Mouse (Mus musculus): ENCODE measurements around the gene Hist2h4. TPM values are rescaled to one million over a fixed set of nuclear protein-coding genes. Genes with fewer than 3 reads are reported as not detected.
"Not testable (repeated sequence)": the region's sequence is repeated elsewhere in the genome, so short reads cannot be mapped to it uniquely, and the experiment has no call there.

The Hist2h4 gene
- polyA plus RNA-seq, 1 experiment from 2014 or later, result 18.1 TPM

GRCm38 (mm10) chr3:96226695-96227648 lies 36.1 kb downstream of the Hist2h4 start:
- Histone ChIP-seq H3K4me3 (replicated peaks) (no peak overlapping the region), H3K9ac (no peak overlapping the region), H3K36me3 (no peaks in the 10 kb centered on the region), H3K4me1 (no peaks in the 10 kb centered on the region), H3K27ac (no peak overlapping the region), H3K9me3 (no peaks in the 10 kb centered on the region), H3K27me3 (replicated peaks) (no peaks in the 10 kb centered on the region), H3K4me2 (no peak overlapping the region)
- 52% methylated on average over 8 of the region's 8 CpGs for WGBS
- ATAC-seq (ENCODE audit: insufficient read depth, low FRiP score, low read depth), result no peak; the same call in 1 of the 2 replicates

DNA sequence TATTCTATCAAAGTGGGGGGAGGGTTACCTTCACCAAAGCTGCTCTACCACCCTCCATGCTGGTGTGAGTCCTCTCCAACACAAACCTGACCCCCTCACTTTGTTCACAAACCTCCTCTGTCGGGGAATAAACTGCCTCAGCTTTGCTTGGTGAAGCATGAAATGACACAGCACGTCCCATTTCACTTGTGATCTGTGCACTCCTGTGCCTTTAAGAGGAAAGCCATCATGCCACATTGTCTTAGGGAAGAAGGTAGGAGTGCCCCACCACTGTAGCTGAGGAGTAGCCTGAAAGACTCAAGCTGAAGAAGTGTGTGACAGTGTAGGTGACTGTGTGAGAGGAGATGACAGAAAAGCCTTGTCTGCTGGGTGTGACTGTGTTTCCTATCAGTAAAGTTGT lies 37.7 kb downstream of the Hist2h4 start:
- H3K27ac ChIP-seq, result no peak overlapping the region
- no peaks in the 10 kb centered on the region for H3K9me3 ChIP-seq
- no peak for ATAC-seq (ENCODE audit: insufficient read depth, low FRiP score, low read depth)
- 52% methylated on average over 2 of the region's 2 CpGs for WGBS
- H3K4me1 ChIP-seq, result no peaks in the 10 kb centered on the region
- no peaks in the 10 kb centered on the region for H3K36me3 ChIP-seq
- no peak overlapping the region for H3K4me2 ChIP-seq
- no peaks in the 10 kb centered on the region for H3K27me3 ChIP-seq (replicated peaks)
- no peak overlapping the region for H3K9ac ChIP-seq
- H3K4me3 ChIP-seq (replicated peaks), result no peak overlapping the region

DNA sequence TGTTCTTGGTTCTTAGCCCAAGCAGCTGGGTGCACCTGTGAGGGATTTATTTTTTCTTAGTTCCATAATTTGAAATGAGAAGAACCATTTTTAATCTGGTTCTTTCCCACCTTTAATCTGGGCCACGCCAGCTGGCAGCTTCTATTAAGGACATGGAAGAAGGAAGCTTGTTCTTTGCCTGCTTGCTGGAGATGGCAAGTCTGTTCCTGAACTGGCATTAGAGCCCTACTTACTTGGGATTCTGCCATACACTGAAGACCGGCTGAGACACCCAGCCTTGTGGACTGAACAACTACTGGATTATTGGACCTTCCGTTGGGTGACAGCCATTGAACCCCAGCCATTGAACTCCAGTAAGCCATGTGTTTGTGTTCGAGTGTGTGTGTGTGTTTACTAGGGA lies 40.3 kb downstream of the Hist2h4 start:
- ATAC-seq (ENCODE audit: insufficient read depth, low FRiP score, low read depth), result no peak
- no peak overlapping the region for H3K4me3 ChIP-seq (replicated peaks)
- peaks cover 6% of the 10 kb centered on the region; the same call in 1 of the 2 replicates for H3K4me1 ChIP-seq
- no peaks in the 10 kb centered on the region for H3K36me3 ChIP-seq
- 87% methylated on average over 4 of the region's 4 CpGs for WGBS
- no peaks in the 10 kb centered on the region for H3K27me3 ChIP-seq (replicated peaks)
- H3K9me3 ChIP-seq, result no peaks in the 10 kb centered on the region
- H3K27ac ChIP-seq, result no peak overlapping the region
- H3K4me2 ChIP-seq, result peak overlapping the region; percentile 74
- no peak overlapping the region for H3K9ac ChIP-seq

DNA sequence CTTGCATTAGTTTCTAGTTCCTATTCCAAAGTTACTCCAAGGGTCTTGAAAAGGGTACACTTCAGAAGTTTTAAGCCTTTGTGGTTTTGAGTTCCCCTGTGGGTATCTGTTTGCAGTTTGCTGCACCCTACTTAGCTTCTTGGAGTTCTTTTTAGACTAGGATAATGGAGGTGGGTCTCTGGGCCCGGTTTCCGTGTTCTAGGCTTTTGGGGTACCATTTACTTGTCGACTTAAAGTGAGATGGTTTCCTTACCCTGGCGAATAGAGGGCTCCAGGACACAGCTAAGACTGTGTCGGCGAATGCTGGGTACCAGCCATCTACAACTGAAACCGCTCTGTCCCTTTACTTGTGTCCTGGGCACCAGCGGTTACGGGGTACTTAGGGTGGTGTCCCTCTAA lies 41.5 kb downstream of the Hist2h4 start:
- no peaks in the 10 kb centered on the region for H3K36me3 ChIP-seq
- no peak for ATAC-seq (ENCODE audit: insufficient read depth, low FRiP score, low read depth)
- H3K9ac ChIP-seq, result peak overlapping the region; percentile 46; the same call in 1 of the 2 replicates
- 26% methylated on average over 9 of the region's 9 CpGs for WGBS
- H3K27me3 ChIP-seq (replicated peaks), result no peaks in the 10 kb centered on the region
- H3K27ac ChIP-seq, result peak overlapping the region; percentile 98
- H3K4me3 ChIP-seq (replicated peaks), result peak overlapping the region; percentile 64
- no peaks in the 10 kb centered on the region for H3K9me3 ChIP-seq
- H3K4me1 ChIP-seq, result peaks cover 6% of the 10 kb centered on the region; the same call in 1 of the 2 replicates
- H3K4me2 ChIP-seq, result peak overlapping the region; percentile 74

- H3K4me1 ChIP-seq, result peaks cover 6% of the 10 kb centered on the region; the same call in 1 of the 2 replicates
- ATAC-seq (ENCODE audit: insufficient read depth, low FRiP score, low read depth), result peak; percentile 94
- H3K9me3 ChIP-seq, result no peaks in the 10 kb centered on the region
- H3K27ac ChIP-seq, result peak within 1 kb of the TSS; percentile 98
- peak within 1 kb of the TSS; percentile 64 for H3K4me3 ChIP-seq (replicated peaks)
- under 1% methylated on average over 43 of the region's 43 CpGs for WGBS
- no peaks in the 10 kb centered on the region for H3K36me3 ChIP-seq
- H3K27me3 ChIP-seq (replicated peaks), result no peaks in the 10 kb centered on the region
- H3K9ac ChIP-seq, result peak within 1 kb of the TSS; percentile 85
- H3K4me2 ChIP-seq, result peak within 1 kb of the TSS; percentile 74
These were observed 42.1 kb downstream of the Hist2h4 start, which contains the start of the genes Hist2h2ac and Hist2h2be for GRCm38 (mm10) chr3:96220765-96221639. Gene Hist2h2ac, minus strand, starts transcription at chr3:96220880. Gene Hist2h2be, plus strand, starts transcription at chr3:96221119.

DNA sequence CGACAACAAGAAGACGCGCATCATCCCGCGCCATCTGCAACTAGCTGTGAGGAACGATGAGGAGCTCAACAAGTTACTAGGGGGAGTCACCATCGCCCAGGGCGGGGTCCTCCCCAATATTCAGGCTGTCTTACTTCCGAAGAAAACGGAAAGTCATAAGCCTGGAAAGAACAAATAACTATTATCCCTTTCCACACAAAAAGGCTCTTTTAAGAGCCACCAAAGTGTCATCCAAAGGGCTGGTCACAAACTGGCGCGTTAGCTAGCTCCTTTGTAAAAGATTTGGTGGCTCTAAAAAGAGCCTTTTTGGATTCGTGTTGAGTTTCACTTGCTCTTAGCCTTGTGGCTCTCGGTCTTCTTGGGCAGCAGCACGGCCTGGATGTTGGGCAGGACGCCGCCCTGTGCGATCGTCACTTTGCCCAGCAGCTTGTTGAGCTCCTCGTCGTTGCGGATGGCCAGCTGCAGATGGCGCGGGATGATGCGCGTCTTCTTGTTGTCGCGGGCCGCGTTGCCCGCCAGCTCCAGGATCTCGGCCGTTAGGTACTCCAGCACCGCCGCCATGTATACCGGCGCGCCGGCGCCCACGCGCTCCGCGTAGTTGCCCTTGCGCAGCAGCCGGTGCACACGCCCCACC lies 42.9 kb downstream of the Hist2h4 start:
- Histone ChIP-seq H3K27ac (peak overlapping the region; percentile 98), H3K4me2 (peak overlapping the region; percentile 74), H3K4me3 (replicated peaks) (peak overlapping the region; percentile 64), H3K9ac (peak overlapping the region; percentile 85)
- not testable (repeated sequence) for H3K36me3 ChIP-seq; ATAC-seq (ENCODE audit: insufficient read depth, low FRiP score, low read depth); H3K4me1 ChIP-seq; H3K27me3 ChIP-seq (replicated peaks); H3K9me3 ChIP-seq
- WGBS, result under 1% methylated on average over 28 of the region's 47 CpGs

GRCm38 (mm10) chr3:96219661-96220130 lies 43.4 kb downstream of the Hist2h4 start, which contains the start of the genes Bola1 and Hist2h2ab:
Gene Bola1, minus strand, starts transcription at chr3:96219709.
Gene Hist2h2ab, plus strand, starts transcription at chr3:96219865.
- WGBS, result under 1% methylated on average over 37 of the region's 37 CpGs
- no peaks in the 10 kb centered on the region for H3K36me3 ChIP-seq
- H3K9ac ChIP-seq, result peak within 1 kb of the TSS; percentile 85
- peak within 1 kb of the TSS; percentile 74 for H3K4me2 ChIP-seq
- peak within 1 kb of the TSS; percentile 64 for H3K4me3 ChIP-seq (replicated peaks)
- H3K27me3 ChIP-seq (replicated peaks), result no peaks in the 10 kb centered on the region
- no peaks in the 10 kb centered on the region for H3K9me3 ChIP-seq
- H3K4me1 ChIP-seq, result peaks cover 6% of the 10 kb centered on the region; the same call in 1 of the 2 replicates
- ATAC-seq (ENCODE audit: insufficient read depth, low FRiP score, low read depth), result peak; percentile 75
- peak within 1 kb of the TSS; percentile 98 for H3K27ac ChIP-seq

- H3K27ac ChIP-seq, result peak overlapping the region; percentile 98
- under 1% methylated on average over 12 of the region's 12 CpGs for WGBS
- no peaks in the 10 kb centered on the region for H3K36me3 ChIP-seq
- no peaks in the 10 kb centered on the region for H3K27me3 ChIP-seq (replicated peaks)
- peak overlapping the region; percentile 74 for H3K4me2 ChIP-seq
- H3K9me3 ChIP-seq, result no peaks in the 10 kb centered on the region
- H3K4me3 ChIP-seq (replicated peaks), result peak overlapping the region; percentile 64
- peak overlapping the region; percentile 58 for H3K9ac ChIP-seq
- peaks cover 6% of the 10 kb centered on the region; the same call in 1 of the 2 replicates for H3K4me1 ChIP-seq
- ATAC-seq (ENCODE audit: insufficient read depth, low FRiP score, low read depth), result no peak
These were observed 43.9 kb downstream of the Hist2h4 start for GRCm38 (mm10) chr3:96219191-96219641.

Small RNAs within 50 kb of the gene (microRNA-seq; reads per million reads assigned to microRNA genes)
- gene Gm44492 (not detected), gene Gm47311 (not detected), gene Gm47313 (not detected)

Other genes starting within 250 kb of the Hist2h4 start
- gene Vps45, start 204.8 kb downstream of the Hist2h4 start, polyA plus RNA-seq (2015; fragmentation: Nextera tagmentation; extraction: Ambion mirVana), result 33.9 and 35.1 TPM in 2 replicates
- 20.0 and 22.3 TPM in 2 replicates for gene Otud7b, start 158.8 kb downstream of the Hist2h4 start, polyA plus RNA-seq (2015; fragmentation: Nextera tagmentation; extraction: Ambion mirVana)
- gene Mtmr11, start 101.3 kb downstream of the Hist2h4 start, polyA plus RNA-seq (2015; fragmentation: Nextera tagmentation; extraction: Ambion mirVana), result 13.7 and 15.0 TPM in 2 replicates
- 135 and 139 TPM in 2 replicates for gene Sf3b4, start 91.0 kb downstream of the Hist2h4 start, polyA plus RNA-seq (2015; fragmentation: Nextera tagmentation; extraction: Ambion mirVana)
- 5.7 and 6.4 TPM in 2 replicates for gene Sv2a, start 82.2 kb downstream of the Hist2h4 start, polyA plus RNA-seq (2015; fragmentation: Nextera tagmentation; extraction: Ambion mirVana)
- gene Bola1, start 43.6 kb downstream of the Hist2h4 start, polyA plus RNA-seq (2015; fragmentation: Nextera tagmentation; extraction: Ambion mirVana), result 54.8 and 55.0 TPM in 2 replicates
- gene Hist2h2ab, start 43.4 kb downstream of the Hist2h4 start, polyA plus RNA-seq (2015; fragmentation: Nextera tagmentation; extraction: Ambion mirVana), result 0.81 TPM in 1 of 2 replicates, not detected in the other
- 11.4 and 14.5 TPM in 2 replicates for gene Hist2h2ac, start 42.4 kb downstream of the Hist2h4 start, polyA plus RNA-seq (2015; fragmentation: Nextera tagmentation; extraction: Ambion mirVana)
- 8.0 and 8.8 TPM in 2 replicates for gene Hist2h2be, start 42.2 kb downstream of the Hist2h4 start, polyA plus RNA-seq (2015; fragmentation: Nextera tagmentation; extraction: Ambion mirVana)
- gene Hist2h3c2, start 24.2 kb downstream of the Hist2h4 start, polyA plus RNA-seq (2015; fragmentation: Nextera tagmentation; extraction: Ambion mirVana), result 5.6 and 8.7 TPM in 2 replicates
- gene Hist2h2aa2, start 23.0 kb downstream of the Hist2h4 start, polyA plus RNA-seq (2015; fragmentation: Nextera tagmentation; extraction: Ambion mirVana), result 50.4 and 70.5 TPM in 2 replicates
- 23.0 and 26.2 TPM in 2 replicates for gene Hist2h2aa1, start 17.8 kb downstream of the Hist2h4 start, polyA plus RNA-seq (2015; fragmentation: Nextera tagmentation; extraction: Ambion mirVana)
- 1.9 and 2.5 TPM in 2 replicates for gene Hist2h3c1, start 16.6 kb downstream of the Hist2h4 start, polyA plus RNA-seq (2015; fragmentation: Nextera tagmentation; extraction: Ambion mirVana)
- 62.1 and 69.4 TPM in 2 replicates for gene Hist2h3b, start 5.3 kb upstream of the Hist2h4 start, polyA plus RNA-seq (2015; fragmentation: Nextera tagmentation; extraction: Ambion mirVana)
- 8.2 and 11.2 TPM in 2 replicates for gene Hist2h2bb, start 6.4 kb upstream of the Hist2h4 start, polyA plus RNA-seq (2015; fragmentation: Nextera tagmentation; extraction: Ambion mirVana)
- 3.8 and 4.4 TPM in 2 replicates for gene Fcgr1, start 30.7 kb upstream of the Hist2h4 start, polyA plus RNA-seq (2015; fragmentation: Nextera tagmentation; extraction: Ambion mirVana)
- gene BC107364, start 189.0 kb upstream of the Hist2h4 start, polyA plus RNA-seq (2015; fragmentation: Nextera tagmentation; extraction: Ambion mirVana), result 0.28 and 0.37 TPM in 2 replicates

Measured in stomach, embryonic 15.5 days (tissue).